Mouse (Mus musculus) megakaryocyte, adult 5-6 weeks (primary cell): ENCODE results near the gene Olfr1511. TPM values are rescaled to one million over a fixed set of nuclear protein-coding genes. Genes with fewer than 3 reads are reported as not detected.
A peak's percentile ranks its signal among the peaks of the same experiment; 100 is the strongest.

ENCODE experiments used
- ATAC-seq: 2 replicates; pipeline ENCODE4 v1.8.0; 2016; ENCODE audit warnings: mild to moderate bottlenecking, inconsistent platforms; ENCODE audit not compliant: poor library complexity, severe bottlenecking
- total RNA-seq, 2 experiments: library from RNA; stranded (forward) in 1 of 2; stranded (reverse) in 1 of 2; fragments of 153-499, 151-499 nt in 1 of 2; fragments of 221-1000, 200-1000 nt in 1 of 2; gene quantifications; 2 replicates each; pipeline versions ENCODE4 v1.2.3 to v1.2.4; 2015 to 2017

Olfr1511 gene
- not detected in 2 replicates for total RNA-seq (2015)
- total RNA-seq (2017), result not detected in 2 replicates

DNA sequence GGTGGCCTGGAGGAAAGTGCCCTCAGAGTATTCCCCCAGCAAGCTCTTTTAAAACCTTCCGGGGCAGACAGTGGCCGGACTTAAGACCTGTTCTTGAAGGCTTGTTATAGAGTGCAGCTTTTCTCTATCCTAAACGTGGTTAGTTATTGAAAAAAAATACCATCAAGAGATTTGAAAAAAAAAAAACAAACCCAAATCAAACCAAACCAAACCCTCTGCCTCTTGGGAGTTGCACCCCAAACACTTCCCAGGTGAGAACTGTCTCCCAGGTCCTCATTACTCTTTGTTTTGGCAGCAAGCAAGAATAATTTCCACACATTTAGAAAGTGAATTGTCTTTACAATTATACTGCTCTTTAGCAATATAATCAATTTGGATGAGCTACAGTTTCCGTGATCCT lies at the start of gene Olfr1511:
Olfr1511 (minus strand) TSS at position 101 of the 400 bp plus-strand sequence.
- ATAC-seq, result no peak

- ATAC-seq, result no peak
Observed at GRCm38 (mm10) chr14:52442690-52443089, 45.5 kb upstream of the Olfr1511 start, which contains the start of gene Olfr1509. Gene Olfr1509, plus strand, starts transcription at chr14:52442990.

- no peak for ATAC-seq
Observed at GRCm38 (mm10) chr14:52427686-52428085, 30.5 kb upstream of the Olfr1511 start.

GRCm38 (mm10) chr14:52414273-52414672 lies 17.1 kb upstream of the Olfr1511 start, which contains the start of gene Olfr1510:
Gene Olfr1510, minus strand, starts transcription at chr14:52414373.
- no peak for ATAC-seq

GRCm38 (mm10) chr14:52410142-52410919 lies 13.2 kb upstream of the Olfr1511 start:
- ATAC-seq, result peak; percentile 73

DNA sequence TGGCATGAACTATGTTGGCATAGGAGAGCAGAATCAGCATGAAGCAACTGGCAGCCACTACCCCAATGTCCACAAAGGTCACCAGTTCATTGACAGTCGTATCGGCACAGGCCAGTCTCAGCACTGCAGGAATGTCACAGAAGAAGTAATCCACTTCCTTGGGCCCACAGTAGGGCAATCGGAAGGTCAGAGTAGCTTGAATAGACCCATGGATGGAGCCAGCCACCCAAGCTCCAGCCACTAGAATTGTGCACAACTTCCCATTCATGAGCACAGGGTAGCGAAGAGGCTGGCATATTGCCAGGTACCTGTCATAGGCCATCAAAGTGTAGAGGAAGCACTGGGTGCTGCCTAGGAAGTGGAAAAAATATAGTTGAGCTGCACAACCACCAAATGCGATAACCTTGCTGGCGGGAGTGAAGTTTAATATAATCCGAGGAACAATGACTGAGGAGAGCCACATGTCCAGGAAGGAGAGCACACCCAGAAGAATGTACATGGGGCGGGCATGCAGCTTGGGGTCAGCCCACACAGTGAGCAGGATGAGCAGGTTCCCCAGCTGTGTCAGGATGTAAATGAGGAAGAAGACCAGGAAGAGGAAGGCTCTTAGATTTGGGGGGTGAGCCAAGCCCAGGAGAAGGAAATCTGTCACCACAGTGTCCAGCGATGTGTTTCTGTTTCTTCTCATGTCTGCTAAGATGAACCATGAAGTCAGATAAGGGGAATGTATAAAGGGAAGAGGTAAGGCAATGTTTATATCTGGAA lies 6.9 kb downstream of the Olfr1511 start:
- ATAC-seq, result peak; percentile 79

DNA sequence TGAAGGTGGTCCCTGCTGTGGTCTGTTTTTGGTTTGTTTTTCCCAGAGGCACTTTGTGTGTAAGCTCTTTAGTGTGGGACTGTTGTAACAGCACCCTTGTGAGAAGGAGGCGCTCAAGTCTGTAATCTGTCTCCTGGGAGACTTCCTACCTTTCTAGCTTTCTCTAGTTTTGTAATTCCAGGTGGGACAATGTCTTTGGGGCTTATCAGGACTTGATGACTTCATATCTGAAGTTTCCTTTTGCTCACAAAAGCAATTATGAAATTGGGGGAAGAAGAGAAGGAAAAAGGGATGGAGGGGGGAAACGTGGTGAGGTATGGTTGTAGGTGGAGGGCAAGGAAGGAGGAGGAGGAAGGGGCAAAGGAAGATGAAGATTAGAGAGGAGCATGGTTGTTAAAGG lies 18.1 kb downstream of the Olfr1511 start, which contains the start of gene Olfr1512:
Olfr1512 (minus strand) TSS at position 101 of the 400 bp plus-strand sequence.
- ATAC-seq, result no peak

- ATAC-seq, result no peak
Observed at GRCm38 (mm10) chr14:52368741-52369140, 28.4 kb downstream of the Olfr1511 start.

GRCm38 (mm10) chr14:52356308-52356707 lies 40.9 kb downstream of the Olfr1511 start, which contains the start of gene Olfr1513:
Gene Olfr1513, minus strand, starts transcription at chr14:52356408.
- no peak for ATAC-seq

Other genes starting within 250 kb of the Olfr1511 start
- gene Supt16, start 200.0 kb downstream of the Olfr1511 start, total RNA-seq (2015), result 53.3 and 54.3 TPM in 2 replicates
- 148 and 153 TPM in 2 replicates for gene Supt16, start 200.0 kb downstream of the Olfr1511 start, total RNA-seq (2017)
- 73.1 and 77.7 TPM in 2 replicates for gene Chd8, start 139.6 kb downstream of the Olfr1511 start, total RNA-seq (2015)
- 36.9 and 47.6 TPM in 2 replicates for gene Chd8, start 139.6 kb downstream of the Olfr1511 start, total RNA-seq (2017)
- gene Tox4, start 118.2 kb downstream of the Olfr1511 start, total RNA-seq (2015), result 29.9 and 33.1 TPM in 2 replicates
- gene Tox4, start 118.2 kb downstream of the Olfr1511 start, total RNA-seq (2017), result 37.7 and 41.4 TPM in 2 replicates
- gene Rab2b, start 117.8 kb downstream of the Olfr1511 start, total RNA-seq (2015), result 5.3 and 7.8 TPM in 2 replicates
- gene Rab2b, start 117.8 kb downstream of the Olfr1511 start, total RNA-seq (2017), result 3.6 and 4.6 TPM in 2 replicates
- gene Mettl3, start 92.3 kb downstream of the Olfr1511 start, total RNA-seq (2015), result 36.2 and 42.1 TPM in 2 replicates
- 29.9 TPM in 2 replicates for gene Mettl3, start 92.3 kb downstream of the Olfr1511 start, total RNA-seq (2017)
- gene Sall2, start 68.6 kb downstream of the Olfr1511 start, total RNA-seq (2015), result 0.51 TPM in 1 of 2 replicates, not detected in the other
- 0.07 and 0.37 TPM in 2 replicates for gene Sall2, start 68.6 kb downstream of the Olfr1511 start, total RNA-seq (2017)
- not detected in 2 replicates for gene Olfr1513, start 41.0 kb downstream of the Olfr1511 start, total RNA-seq (2015)
- gene Olfr1513, start 41.0 kb downstream of the Olfr1511 start, total RNA-seq (2017), result not detected in 2 replicates
- gene Olfr1512, start 18.2 kb downstream of the Olfr1511 start, total RNA-seq (2015), result not detected in 2 replicates
- gene Olfr1512, start 18.2 kb downstream of the Olfr1511 start, total RNA-seq (2017), result not detected in 2 replicates
- not detected in 2 replicates for gene Olfr1510, start 17.0 kb upstream of the Olfr1511 start, total RNA-seq (2015)
- gene Olfr1510, start 17.0 kb upstream of the Olfr1511 start, total RNA-seq (2017), result not detected in 2 replicates
- gene Olfr1509, start 45.6 kb upstream of the Olfr1511 start, total RNA-seq (2015), result not detected in 2 replicates
- not detected in 2 replicates for gene Olfr1509, start 45.6 kb upstream of the Olfr1511 start, total RNA-seq (2017)
- gene Olfr1508, start 70.1 kb upstream of the Olfr1511 start, total RNA-seq (2015), result not detected in 2 replicates
- not detected in 2 replicates for gene Olfr1508, start 70.1 kb upstream of the Olfr1511 start, total RNA-seq (2017)
- not detected in 2 replicates for gene Olfr1507, start 98.4 kb upstream of the Olfr1511 start, total RNA-seq (2015)
- not detected in 2 replicates for gene Olfr1507, start 98.4 kb upstream of the Olfr1511 start, total RNA-seq (2017)